Mouse (Mus musculus): ENCODE measurements around the gene Bud23. TPM values are rescaled to one million over a fixed set of nuclear protein-coding genes. Genes with fewer than 3 reads are reported as not detected.

Gene Bud23
- total RNA-seq, 1 experiment: 112 TPM

GRCm38 (mm10) chr5:135048539-135048938, 16.2 kb downstream of the Bud23 start:
- Histone ChIP-seq H3K9me3 (ENCODE audit: control insufficient read depth, insufficient read depth, low read depth, low read length) (no peaks in the 10 kb centered on the region), H3K27ac (ENCODE audit: insufficient read depth, low read depth, low read length, poor library complexity, severe bottlenecking) (no peak overlapping the region), H3K9ac (ENCODE audit: insufficient read depth, low read depth, low read length, poor library complexity, severe bottlenecking) (no peak overlapping the region), H3K4me3 (ENCODE audit: insufficient read depth in 1 of 2, low read depth in 1 of 2, low read length in 2 of 2, poor library complexity in 1 of 2, severe bottlenecking in 1 of 2) (no peak overlapping the region), H3K4me1 (ENCODE audit: control insufficient read depth in 2 of 2, insufficient read depth in 2 of 2, low read length in 2 of 2, poor library complexity in 1 of 2) (peaks cover 0 to 17% of the 10 kb centered on the region in 2 experiments; a peak in 2 of 4 replicates), H3K36me3 (ENCODE audit: control insufficient read depth, insufficient read depth, low read length, poor library complexity, severe bottlenecking) (peaks cover 18% of the 10 kb centered on the region)
- DNase-seq (ENCODE audit: low read depth, low spot score): no peak
- in situ Hi-C loops (cut with MboI; ENCODE audit: low sequenced_read_pairs in 2 of 2, unreplicated experiment in 2 of 2): no loop called here
- TF ChIP-seq CHD2 (IDR thresholded peaks at IDR 0.05; ENCODE audit: low read depth, low read length): no peak
- no peak for TF ChIP-seq ZNF384 (IDR thresholded peaks at IDR 0.05; ENCODE audit: low read depth, low read length)
- TF ChIP-seq ZC3H11A (IDR thresholded peaks at IDR 0.05; ENCODE audit: borderline replicate concordance, low read depth, low read length): no peak
- TF ChIP-seq MAFK (IDR thresholded peaks at IDR 0.05; ENCODE audit: insufficient read depth, low read depth, low read length): no peak
- TF ChIP-seq HCFC1 (IDR thresholded peaks at IDR 0.05; ENCODE audit: borderline replicate concordance, insufficient read depth, low read length): no peak

- H3K9ac ChIP-seq (ENCODE audit: insufficient read depth, low read depth, low read length, poor library complexity, severe bottlenecking): no peak overlapping the region
- H3K4me1 ChIP-seq (ENCODE audit: control insufficient read depth in 2 of 2, insufficient read depth in 2 of 2, low read length in 2 of 2, poor library complexity in 1 of 2): peaks cover 2 to 22% of the 10 kb centered on the region in 2 experiments; a peak in 2 of 4 replicates
- peaks cover 14% of the 10 kb centered on the region; the same call in 1 of the 2 replicates for H3K36me3 ChIP-seq (ENCODE audit: control insufficient read depth, insufficient read depth, low read length, poor library complexity, severe bottlenecking)
- H3K27ac ChIP-seq (ENCODE audit: insufficient read depth, low read depth, low read length, poor library complexity, severe bottlenecking): no peak overlapping the region
- in situ Hi-C loops (cut with MboI; ENCODE audit: low sequenced_read_pairs in 2 of 2, unreplicated experiment in 2 of 2): no loop called here
- no peak for DNase-seq (ENCODE audit: low read depth, low spot score)
- H3K4me3 ChIP-seq (ENCODE audit: insufficient read depth in 1 of 2, low read depth in 1 of 2, low read length in 2 of 2, poor library complexity in 1 of 2, severe bottlenecking in 1 of 2): no peak overlapping the region
- no peak for TF ChIP-seq ZNF384 (IDR thresholded peaks at IDR 0.05; ENCODE audit: low read depth, low read length)
- TF ChIP-seq MAFK (IDR thresholded peaks at IDR 0.05; ENCODE audit: insufficient read depth, low read depth, low read length): no peak
- TF ChIP-seq ZC3H11A (IDR thresholded peaks at IDR 0.05; ENCODE audit: borderline replicate concordance, low read depth, low read length): no peak
- TF ChIP-seq HCFC1 (IDR thresholded peaks at IDR 0.05; ENCODE audit: borderline replicate concordance, insufficient read depth, low read length): no peak
- no peaks in the 10 kb centered on the region for H3K9me3 ChIP-seq (ENCODE audit: control insufficient read depth, insufficient read depth, low read depth, low read length)
Measured at GRCm38 (mm10) chr5:135044575-135044974, 20.2 kb downstream of the Bud23 start.

GRCm38 (mm10) chr5:135042105-135042788, 22.5 kb downstream of the Bud23 start:
- TF ChIP-seq ZC3H11A (IDR thresholded peaks at IDR 0.05; ENCODE audit: borderline replicate concordance, low read depth, low read length) (no peak), CHD2 (IDR thresholded peaks at IDR 0.05; ENCODE audit: low read depth, low read length) (no peak), MAFK (IDR thresholded peaks at IDR 0.05; ENCODE audit: insufficient read depth, low read depth, low read length) (no peak), HCFC1 (IDR thresholded peaks at IDR 0.05; ENCODE audit: borderline replicate concordance, insufficient read depth, low read length) (no peak), ZNF384 (IDR thresholded peaks at IDR 0.05; ENCODE audit: low read depth, low read length) (no peak)
- no peak overlapping the region for H3K27ac ChIP-seq (ENCODE audit: insufficient read depth, low read depth, low read length, poor library complexity, severe bottlenecking)
- H3K9me3 ChIP-seq (ENCODE audit: control insufficient read depth, insufficient read depth, low read depth, low read length): no peaks in the 10 kb centered on the region
- peak overlapping the region; percentile 69 to 83 for H3K4me3 ChIP-seq (ENCODE audit: insufficient read depth in 1 of 2, low read depth in 1 of 2, low read length in 2 of 2, poor library complexity in 1 of 2, severe bottlenecking in 1 of 2)
- H3K4me1 ChIP-seq (ENCODE audit: control insufficient read depth in 2 of 2, insufficient read depth in 2 of 2, low read length in 2 of 2, poor library complexity in 1 of 2): peaks cover 2 to 18% of the 10 kb centered on the region in 2 experiments; a peak in 1 of 4 replicates
- in situ Hi-C loops (cut with MboI; ENCODE audit: low sequenced_read_pairs in 2 of 2, unreplicated experiment in 2 of 2): no loop called here
- H3K36me3 ChIP-seq (ENCODE audit: control insufficient read depth, insufficient read depth, low read length, poor library complexity, severe bottlenecking): peaks cover 6% of the 10 kb centered on the region
- peak; percentile 87 for DNase-seq (ENCODE audit: low read depth, low spot score)
- H3K9ac ChIP-seq (ENCODE audit: insufficient read depth, low read depth, low read length, poor library complexity, severe bottlenecking): peak overlapping the region; percentile 34; the same call in 1 of the 2 replicates

GRCm38 (mm10) chr5:135040777-135041176, 24.0 kb downstream of the Bud23 start:
- Histone ChIP-seq H3K27ac (ENCODE audit: insufficient read depth, low read depth, low read length, poor library complexity, severe bottlenecking) (no peak overlapping the region), H3K4me1 (ENCODE audit: control insufficient read depth in 2 of 2, insufficient read depth in 2 of 2, low read length in 2 of 2, poor library complexity in 1 of 2) (peaks cover 2 to 20% of the 10 kb centered on the region in 2 experiments; a peak in 2 of 4 replicates), H3K4me3 (ENCODE audit: insufficient read depth in 1 of 2, low read depth in 1 of 2, low read length in 2 of 2, poor library complexity in 1 of 2, severe bottlenecking in 1 of 2) (no peak overlapping the region), H3K9me3 (ENCODE audit: control insufficient read depth, insufficient read depth, low read depth, low read length) (no peaks in the 10 kb centered on the region), H3K36me3 (ENCODE audit: control insufficient read depth, insufficient read depth, low read length, poor library complexity, severe bottlenecking) (peaks cover 4% of the 10 kb centered on the region), H3K9ac (ENCODE audit: insufficient read depth, low read depth, low read length, poor library complexity, severe bottlenecking) (no peak overlapping the region)
- in situ Hi-C loops (cut with MboI; ENCODE audit: low sequenced_read_pairs in 2 of 2, unreplicated experiment in 2 of 2): no loop called here
- TF ChIP-seq ZC3H11A (IDR thresholded peaks at IDR 0.05; ENCODE audit: borderline replicate concordance, low read depth, low read length): no peak
- TF ChIP-seq CHD2 (IDR thresholded peaks at IDR 0.05; ENCODE audit: low read depth, low read length): no peak
- no peak for TF ChIP-seq HCFC1 (IDR thresholded peaks at IDR 0.05; ENCODE audit: borderline replicate concordance, insufficient read depth, low read length)
- no peak for TF ChIP-seq ZNF384 (IDR thresholded peaks at IDR 0.05; ENCODE audit: low read depth, low read length)
- no peak for TF ChIP-seq MAFK (IDR thresholded peaks at IDR 0.05; ENCODE audit: insufficient read depth, low read depth, low read length)
- DNase-seq (ENCODE audit: low read depth, low spot score): no peak

Data from ES-E14 (cell line).